Mouse (Mus musculus): Measurements from ENCODE around the gene Lrrc45. TPM values are rescaled to one million over a fixed set of nuclear protein-coding genes. Genes with fewer than 3 reads are reported as not detected.

Gene Lrrc45
- polyA plus RNA-seq, 1 experiment from 2014 or later, result 50.4 TPM

DNA sequence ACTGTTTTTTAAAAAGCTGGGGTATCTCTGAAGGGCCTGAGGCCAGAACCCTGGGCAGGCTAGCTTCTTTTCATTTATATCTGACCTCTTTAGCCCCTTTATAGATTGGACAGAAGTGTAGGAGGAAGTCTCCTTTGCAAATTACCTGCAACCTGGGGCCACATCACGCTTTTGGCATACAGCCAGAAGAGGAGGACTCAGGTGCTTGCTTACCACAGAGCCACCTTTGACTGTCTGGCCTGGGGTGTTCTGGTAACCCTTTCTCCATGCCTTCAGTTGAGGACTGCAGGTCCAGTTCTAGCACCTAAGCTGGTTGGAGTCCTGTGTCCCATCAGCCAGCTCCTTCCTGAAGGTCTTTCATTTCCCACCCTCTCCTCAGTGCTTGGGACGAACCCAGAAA, 4.2 kb upstream of the Lrrc45 start:
- Histone ChIP-seq H3K27me3 (ENCODE audit: control insufficient read depth, insufficient read depth, low read length) (no peaks in the 10 kb centered on the region), H3K4me1 (ENCODE audit: control insufficient read depth, insufficient read depth, low read length) (peaks cover 30% of the 10 kb centered on the region), H3K27ac (replicated peaks; ENCODE audit: low read depth, low read length) (no peak overlapping the region), H3K4me3 (replicated peaks; ENCODE audit: low read depth, low read length) (no peak overlapping the region), H3K4me2 (ENCODE audit: low read length) (no peak overlapping the region), H3K36me3 (ENCODE audit: control insufficient read depth, insufficient read depth, low read length) (peaks cover 33% of the 10 kb centered on the region), H3K9ac (replicated peaks; ENCODE audit: low read length) (no peak overlapping the region), H3K9me3 (ENCODE audit: control insufficient read depth, low read length) (no peaks in the 10 kb centered on the region)
- 82% methylated on average over 2 of the region's 2 CpGs for WGBS
- no peak for DNase-seq
- no peak for ATAC-seq (ENCODE audit: low FRiP score, low TSS enrichment)

DNA sequence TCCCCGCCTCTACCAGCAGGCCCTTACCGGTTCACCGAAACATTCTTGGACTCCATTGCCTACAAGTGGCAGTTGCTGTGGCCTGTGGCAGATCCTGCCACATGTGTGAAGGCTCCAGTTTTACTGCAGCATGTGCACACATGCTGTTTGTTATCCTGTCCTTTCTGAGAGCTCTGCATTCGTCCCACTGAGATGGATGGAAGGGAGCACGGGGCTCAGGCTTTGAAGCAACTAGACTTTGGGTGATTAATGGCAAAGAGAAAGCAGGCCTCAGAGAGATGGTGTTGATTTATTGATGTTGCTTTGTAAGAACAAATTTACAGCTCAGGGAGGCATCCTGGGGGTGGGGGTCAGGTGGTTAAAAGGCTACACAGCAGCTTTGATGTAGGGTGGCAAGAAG, 3.1 kb upstream of the Lrrc45 start:
- Histone ChIP-seq H3K9ac (replicated peaks; ENCODE audit: low read length) (no peak overlapping the region), H3K36me3 (ENCODE audit: control insufficient read depth, insufficient read depth, low read length) (peaks cover 37% of the 10 kb centered on the region), H3K4me1 (ENCODE audit: control insufficient read depth, insufficient read depth, low read length) (peaks cover 24% of the 10 kb centered on the region), H3K27ac (replicated peaks; ENCODE audit: low read depth, low read length) (no peak overlapping the region), H3K4me2 (ENCODE audit: low read length) (no peak overlapping the region), H3K27me3 (ENCODE audit: control insufficient read depth, insufficient read depth, low read length) (no peaks in the 10 kb centered on the region), H3K9me3 (ENCODE audit: control insufficient read depth, low read length) (no peaks in the 10 kb centered on the region), H3K4me3 (replicated peaks; ENCODE audit: low read depth, low read length) (no peak overlapping the region)
- DNase-seq, result no peak
- WGBS, result 84% methylated on average over 5 of the region's 5 CpGs
- no peak for ATAC-seq (ENCODE audit: low FRiP score, low TSS enrichment)

DNA sequence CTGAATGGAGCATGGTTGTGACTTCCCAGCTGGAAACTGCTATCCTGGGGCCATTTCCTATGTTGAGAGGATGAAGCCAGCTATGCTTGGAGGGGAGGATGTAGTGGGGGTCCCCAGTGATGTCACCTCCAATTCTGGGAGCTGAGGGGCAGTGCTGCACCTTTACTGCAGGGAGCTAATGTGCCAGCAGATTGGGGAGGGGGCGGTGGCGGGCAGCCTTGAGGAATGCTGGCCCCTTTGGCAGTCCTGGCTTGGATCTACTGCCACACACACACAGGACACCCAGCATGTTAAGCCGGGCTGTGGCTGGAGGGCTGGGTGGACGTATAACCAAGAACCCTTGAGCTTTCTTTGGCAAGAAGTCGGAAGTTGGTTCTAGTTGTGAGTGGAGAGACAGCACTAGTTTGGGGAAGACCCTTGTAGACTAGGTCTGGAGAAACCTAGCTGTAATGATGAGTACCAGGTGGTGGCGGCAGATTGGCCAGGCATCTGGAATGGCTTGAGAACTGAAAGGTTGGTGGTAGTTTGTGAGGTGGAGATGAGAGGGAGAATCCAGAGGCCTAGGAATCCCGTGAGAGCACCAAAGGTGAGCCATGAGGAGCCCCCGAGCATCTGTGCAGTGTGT, 1.6 kb upstream of the Lrrc45 start:
- no peak overlapping the region for H3K27ac ChIP-seq (replicated peaks; ENCODE audit: low read depth, low read length)
- H3K4me3 ChIP-seq (replicated peaks; ENCODE audit: low read depth, low read length), result no peak overlapping the region

DNA sequence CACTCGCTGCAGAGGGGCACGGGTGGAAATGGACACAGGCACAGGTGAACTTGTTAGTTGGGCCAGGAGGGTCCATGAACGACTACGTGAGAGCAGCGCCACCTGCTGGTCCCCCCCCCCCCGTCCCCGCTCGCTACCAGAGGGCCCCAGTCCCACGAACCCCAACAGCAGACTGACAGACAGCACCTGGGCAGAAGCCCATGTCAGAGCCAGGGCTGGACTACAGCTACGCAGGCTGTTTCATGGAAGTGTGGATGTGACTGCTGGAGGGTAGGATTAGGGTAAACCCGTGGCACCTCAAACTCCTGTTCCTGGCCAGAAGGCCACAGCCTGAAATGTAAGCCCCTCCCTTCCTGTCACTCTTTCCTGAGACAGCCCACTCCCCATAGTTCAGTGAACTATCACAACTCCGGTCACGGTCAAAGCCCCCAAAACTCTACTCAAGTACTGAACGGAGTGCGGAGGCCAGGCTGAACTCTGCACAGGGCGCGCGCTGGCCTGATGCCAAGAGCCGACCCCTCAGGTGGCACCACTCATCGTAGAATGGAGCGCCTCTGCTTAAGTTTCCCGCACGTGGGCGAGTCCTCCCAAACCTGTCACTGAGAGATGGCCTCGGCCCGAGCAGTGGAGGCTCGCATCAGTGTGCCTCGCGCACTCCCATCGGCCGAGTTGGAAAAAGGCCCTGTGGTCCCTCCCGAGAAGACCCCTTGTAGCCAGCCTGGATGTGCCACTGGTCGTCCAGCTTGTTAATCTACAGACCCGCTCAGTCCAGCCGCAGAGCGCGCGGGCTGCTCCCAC, 755 bp upstream of the Lrrc45 start:
- Histone ChIP-seq H3K27me3 (ENCODE audit: control insufficient read depth, insufficient read depth, low read length) (no peaks in the 10 kb centered on the region), H3K4me3 (replicated peaks; ENCODE audit: low read depth, low read length) (peak overlapping the region; percentile 59), H3K27ac (replicated peaks; ENCODE audit: low read depth, low read length) (peak overlapping the region; percentile 79), H3K9ac (replicated peaks; ENCODE audit: low read length) (peak overlapping the region; percentile 48), H3K36me3 (ENCODE audit: control insufficient read depth, insufficient read depth, low read length) (peaks cover 52% of the 10 kb centered on the region), H3K4me2 (ENCODE audit: low read length) (peak overlapping the region; percentile 98), H3K4me1 (ENCODE audit: control insufficient read depth, insufficient read depth, low read length) (peaks cover 19% of the 10 kb centered on the region), H3K9me3 (ENCODE audit: control insufficient read depth, low read length) (no peaks in the 10 kb centered on the region)
- DNase-seq, result peak; percentile 73
- peak; percentile 49 for ATAC-seq (ENCODE audit: low FRiP score, low TSS enrichment)
- WGBS, result under 1% methylated on average over 38 of the region's 38 CpGs

More for the DNA sequence above, 1.6 kb upstream of the Lrrc45 start:
- Histone ChIP-seq H3K9ac (replicated peaks; ENCODE audit: low read length) (no peak overlapping the region), H3K27me3 (ENCODE audit: control insufficient read depth, insufficient read depth, low read length) (no peaks in the 10 kb centered on the region), H3K9me3 (ENCODE audit: control insufficient read depth, low read length) (no peaks in the 10 kb centered on the region), H3K4me2 (ENCODE audit: low read length) (peak overlapping the region; percentile 98), H3K4me1 (ENCODE audit: control insufficient read depth, insufficient read depth, low read length) (peaks cover 19% of the 10 kb centered on the region), H3K36me3 (ENCODE audit: control insufficient read depth, insufficient read depth, low read length) (peaks cover 45% of the 10 kb centered on the region)
- ATAC-seq (ENCODE audit: low FRiP score, low TSS enrichment) (no peak), DNase-seq (no peak)
- 63% methylated on average over 8 of the region's 8 CpGs for WGBS

DNA sequence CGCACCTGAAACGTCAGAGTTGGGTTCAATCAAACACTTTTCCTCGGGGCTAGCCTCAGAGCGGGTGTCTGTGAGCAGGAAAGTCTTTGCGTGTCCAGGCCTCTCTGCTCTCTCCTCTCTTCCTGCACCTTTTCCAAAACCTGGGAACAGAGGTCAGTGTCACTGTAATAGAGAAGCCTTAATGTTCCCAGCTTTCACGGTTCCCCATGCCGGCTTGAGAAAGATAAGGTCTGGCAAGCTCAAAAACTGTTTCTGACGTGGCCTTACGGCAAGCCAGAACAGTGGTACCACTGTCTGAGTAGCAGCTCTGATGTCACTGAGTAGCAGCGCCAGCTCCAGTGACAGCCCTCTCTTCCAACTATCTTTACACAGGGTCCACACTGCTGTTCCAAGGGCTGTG, 821 bp downstream of the Lrrc45 start:
- Histone ChIP-seq H3K27me3 (ENCODE audit: control insufficient read depth, insufficient read depth, low read length) (no peaks in the 10 kb centered on the region), H3K27ac (replicated peaks; ENCODE audit: low read depth, low read length) (no peak overlapping the region; the same call in 1 of the 2 replicates), H3K4me3 (replicated peaks; ENCODE audit: low read depth, low read length) (peak overlapping the region; percentile 59), H3K4me2 (ENCODE audit: low read length) (peak overlapping the region; percentile 98), H3K9me3 (ENCODE audit: control insufficient read depth, low read length) (no peaks in the 10 kb centered on the region), H3K9ac (replicated peaks; ENCODE audit: low read length) (peak overlapping the region; percentile 71), H3K4me1 (ENCODE audit: control insufficient read depth, insufficient read depth, low read length) (peaks cover 19% of the 10 kb centered on the region), H3K36me3 (ENCODE audit: control insufficient read depth, insufficient read depth, low read length) (peaks cover 52% of the 10 kb centered on the region)
- WGBS, result 67% methylated on average over 10 of the region's 10 CpGs
- DNase-seq (no peak), ATAC-seq (ENCODE audit: low FRiP score, low TSS enrichment) (no peak)

DNA sequence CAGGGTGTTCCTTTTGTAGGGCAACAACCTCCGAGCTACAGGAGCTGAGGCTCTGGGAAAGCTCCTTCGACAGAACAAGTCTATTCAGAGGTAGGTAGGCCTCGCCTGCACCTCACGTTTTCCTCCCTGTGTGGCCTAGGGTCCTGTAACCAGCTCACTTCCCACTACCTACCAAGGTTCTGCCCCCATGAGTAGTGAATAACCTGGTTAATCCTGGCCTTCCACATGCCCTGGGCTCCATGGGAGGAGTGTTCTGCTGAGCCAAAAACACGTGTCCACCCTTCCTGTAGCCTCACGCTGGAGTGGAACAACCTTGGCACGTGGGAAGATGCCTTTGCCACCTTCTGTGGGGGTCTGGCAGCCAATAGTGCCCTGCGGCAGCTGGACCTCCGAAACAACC, 1.4 kb downstream of the Lrrc45 start:
- ATAC-seq (ENCODE audit: low FRiP score, low TSS enrichment) (no peak), DNase-seq (no peak)
- no peak overlapping the region for H3K9ac ChIP-seq (replicated peaks; ENCODE audit: low read length)
- H3K4me3 ChIP-seq (replicated peaks; ENCODE audit: low read depth, low read length), result no peak overlapping the region; the same call in 1 of the 2 replicates
- H3K36me3 ChIP-seq (ENCODE audit: control insufficient read depth, insufficient read depth, low read length), result peaks cover 50% of the 10 kb centered on the region
- H3K4me1 ChIP-seq (ENCODE audit: control insufficient read depth, insufficient read depth, low read length), result peaks cover 19% of the 10 kb centered on the region
- no peaks in the 10 kb centered on the region for H3K27me3 ChIP-seq (ENCODE audit: control insufficient read depth, insufficient read depth, low read length)
- no peaks in the 10 kb centered on the region for H3K9me3 ChIP-seq (ENCODE audit: control insufficient read depth, low read length)
- 94% methylated on average over 9 of the region's 9 CpGs for WGBS
- peak overlapping the region; percentile 98; the same call in 1 of the 2 replicates for H3K4me2 ChIP-seq (ENCODE audit: low read length)
- no peak overlapping the region for H3K27ac ChIP-seq (replicated peaks; ENCODE audit: low read depth, low read length)

DNA sequence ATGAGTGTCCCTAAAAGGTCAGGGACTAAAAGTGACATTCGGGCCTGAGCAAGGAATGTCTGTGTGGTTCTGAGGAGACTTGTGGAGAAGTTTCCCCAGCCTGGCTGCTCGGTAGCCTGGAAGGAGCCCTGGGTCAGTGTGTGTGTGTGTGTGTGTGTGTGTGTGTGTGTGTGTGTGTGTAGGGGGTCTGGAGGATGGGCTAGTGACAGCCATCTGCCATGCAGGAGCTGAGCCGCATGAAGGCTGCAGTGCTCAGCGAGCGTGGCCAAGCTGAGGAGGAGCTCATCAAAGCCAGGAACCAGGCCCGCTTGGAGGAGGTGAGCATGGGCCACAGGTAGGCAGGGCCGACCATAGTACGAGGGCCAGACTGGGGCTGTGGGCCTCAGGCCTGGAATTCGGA, 5.5 kb downstream of the Lrrc45 start:
- H3K27me3 ChIP-seq (ENCODE audit: control insufficient read depth, insufficient read depth, low read length), result no peaks in the 10 kb centered on the region
- peaks cover 22% of the 10 kb centered on the region for H3K4me1 ChIP-seq (ENCODE audit: control insufficient read depth, insufficient read depth, low read length)
- no peaks in the 10 kb centered on the region for H3K9me3 ChIP-seq (ENCODE audit: control insufficient read depth, low read length)
- no peak overlapping the region for H3K4me2 ChIP-seq (ENCODE audit: low read length)
- no peak overlapping the region for H3K27ac ChIP-seq (replicated peaks; ENCODE audit: low read depth, low read length)
- H3K36me3 ChIP-seq (ENCODE audit: control insufficient read depth, insufficient read depth, low read length), result peaks cover 37% of the 10 kb centered on the region
- 87% methylated on average over 9 of the region's 9 CpGs for WGBS
- DNase-seq (no peak), ATAC-seq (ENCODE audit: low FRiP score, low TSS enrichment) (no peak)
- no peak overlapping the region for H3K4me3 ChIP-seq (replicated peaks; ENCODE audit: low read depth, low read length)
- no peak overlapping the region for H3K9ac ChIP-seq (replicated peaks; ENCODE audit: low read length)

DNA sequence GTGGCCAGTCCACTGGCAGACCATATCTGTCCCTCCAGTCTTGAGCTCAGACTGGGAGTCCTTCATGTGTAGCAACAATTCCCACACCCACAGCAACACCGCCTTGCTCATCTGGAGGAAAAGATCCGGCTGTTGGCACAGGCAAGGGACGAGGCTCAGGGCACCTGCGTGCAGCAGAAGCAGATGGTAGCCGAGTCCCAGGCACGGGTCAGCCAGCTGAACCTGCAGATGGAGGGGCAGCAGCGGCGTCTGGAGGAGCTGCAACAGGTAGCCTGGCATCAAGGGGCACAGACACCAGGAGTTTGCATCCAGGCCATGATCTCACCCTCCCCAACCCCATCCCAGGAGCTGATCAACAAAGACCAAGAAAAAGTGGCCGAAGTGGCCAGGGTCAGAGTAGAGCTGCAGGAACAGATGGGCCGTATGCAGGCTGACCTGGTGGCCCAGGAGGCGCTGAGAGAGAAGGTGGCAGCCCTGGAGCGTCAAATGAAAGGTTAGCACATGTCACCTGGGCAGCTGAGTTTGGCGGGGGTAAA, 6.2 kb downstream of the Lrrc45 start:
- ATAC-seq (ENCODE audit: low FRiP score, low TSS enrichment) (no peak), DNase-seq (no peak)
- Histone ChIP-seq H3K4me2 (ENCODE audit: low read length) (no peak overlapping the region; the same call in 1 of the 2 replicates), H3K36me3 (ENCODE audit: control insufficient read depth, insufficient read depth, low read length) (peaks cover 37% of the 10 kb centered on the region), H3K4me3 (replicated peaks; ENCODE audit: low read depth, low read length) (no peak overlapping the region), H3K4me1 (ENCODE audit: control insufficient read depth, insufficient read depth, low read length) (peaks cover 15% of the 10 kb centered on the region), H3K9ac (replicated peaks; ENCODE audit: low read length) (no peak overlapping the region), H3K9me3 (ENCODE audit: control insufficient read depth, low read length) (no peaks in the 10 kb centered on the region), H3K27ac (replicated peaks; ENCODE audit: low read depth, low read length) (no peak overlapping the region), H3K27me3 (ENCODE audit: control insufficient read depth, insufficient read depth, low read length) (no peaks in the 10 kb centered on the region)
- 84% methylated on average over 13 of the region's 13 CpGs for WGBS

All from midbrain, embryonic 14.5 days (tissue).